Mouse (Mus musculus) Patski (cell line): ENCODE data around the gene Vdac1. TPM values are rescaled to one million over a fixed set of nuclear protein-coding genes. Genes with fewer than 3 reads are reported as not detected.

Experiments used
- ATAC-seq: fragments of 100-300 bp; one replicate; pipeline ENCODE4 v1.8.0; 2021
- CTCF ChIA-PET: fragments of 350-600 bp; sonication (Branson Sonifier 250); formaldehyde crosslinking; loops from one replicate; lab custom pipeline; 2022; ENCODE audit warnings: inconsistent platforms; lab: Charles Lee
- POLR2A ChIA-PET: fragments of 350-600 bp; sonication (Branson Sonifier 250); formaldehyde crosslinking; loops from one replicate; lab custom pipeline; 2022; ENCODE audit warnings: antibody characterized with exemption, inconsistent platforms; lab: Charles Lee
- DNase-seq: peaks from one replicate; pipeline ENCODE4 v3.0.0-alpha.2; 2011; ENCODE audit warnings: low read depth, low spot score
- H3K27me3 ChIP-seq: fragments of 371-371 bp; one replicate; pipeline ENCODE4 v1.5.1; 2021
- CTCF ChIP-seq: fragments of 100-300 bp; IDR thresholded peaks from one replicate; pipeline ENCODE4 v1.5.1; 2021
- in situ Hi-C: fragments of 300-500 bp; cut with MboI; formaldehyde crosslinking; loops from 3 replicates; pipeline ENCODE4 v1.11.1; 2018; ENCODE audit warnings: low pct_unique_long_range_greater_than_20kb, mixed read lengths
- polyA plus RNA-seq: library from polyadenylated mRNA; unstranded; gene quantifications from one replicate; pipeline ENCODE4 v1.2.3, GENCODE M21; 2021

The Vdac1 gene
- polyA plus RNA-seq, 1 experiment from 2014 or later = 498 TPM

DNA sequence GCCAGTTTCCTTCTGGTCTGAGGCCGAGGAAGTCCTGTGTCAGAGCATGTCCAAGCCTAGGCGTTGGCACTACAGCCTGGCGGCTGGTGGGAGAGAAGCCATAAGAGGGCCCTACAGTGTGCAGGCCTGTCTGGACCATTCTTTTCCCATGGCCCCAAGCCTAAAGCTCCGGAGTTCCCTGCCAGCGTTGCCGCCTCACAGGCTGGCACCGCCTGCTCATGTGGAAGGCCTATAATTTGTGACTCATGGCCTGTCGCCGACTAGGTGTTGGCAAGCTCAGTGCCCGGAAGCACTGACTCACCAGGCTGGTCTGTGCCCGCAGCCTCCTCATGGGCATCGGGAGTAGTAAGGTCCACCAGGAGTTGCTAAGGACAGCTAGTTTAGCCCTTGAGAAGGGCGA is 27.0 kb upstream of the Vdac1 start:
- ATAC-seq (peak; percentile 78), DNase-seq (peak; percentile 90)
- CTCF ChIA-PET = interaction anchor here (0.7 to 3.9 kb wide), 7 partner anchors 9 to 83 kb away, joined by 3 to 18 read pairs (median 4); no protein-coding TSS in a partner anchor
- POLR2A ChIA-PET = no interaction called here
- TF ChIP-seq CTCF = no peak
- in situ Hi-C loops = loop anchor here (25.0 kb wide), 1 partner anchor 296 kb away; no protein-coding TSS in a partner anchor
- no peaks in the 10 kb centered on the region for H3K27me3 ChIP-seq

DNA sequence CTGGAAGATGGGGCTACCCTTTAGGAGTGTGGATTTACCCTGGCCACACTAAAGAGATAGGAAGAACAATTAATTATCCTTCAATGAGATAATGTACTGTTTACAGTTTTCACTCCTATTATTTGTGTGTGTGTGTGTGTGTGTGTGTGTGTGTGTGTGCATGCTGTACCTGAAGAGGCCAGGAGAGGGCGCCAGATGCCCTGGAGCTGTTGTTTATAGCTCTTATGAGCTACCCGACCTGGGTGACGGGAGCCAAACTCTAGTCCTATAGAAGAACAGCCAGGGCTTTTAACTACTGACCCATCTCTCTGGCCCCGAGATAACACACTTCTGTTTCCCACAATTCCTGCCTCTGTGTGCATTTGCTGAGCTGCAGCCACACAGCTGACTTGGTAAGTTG is 25.4 kb upstream of the Vdac1 start:
- H3K27me3 ChIP-seq = no peaks in the 10 kb centered on the region
- in situ Hi-C loops = loop anchor here (25.0 kb wide), 1 partner anchor 298 kb away; no protein-coding TSS in a partner anchor
- ChIA-PET CTCF (interaction anchor here (1.3 to 1.4 kb wide), 3 partner anchors 13 to 114 kb away, joined by 3 to 4 read pairs (median 3); no protein-coding TSS in a partner anchor), POLR2A (interaction anchor here (0.6 kb wide), 2 partner anchors 51 to 295 kb away, joined by 3 read pairs; no protein-coding TSS in a partner anchor)
- TF ChIP-seq CTCF = no peak
- ATAC-seq (no peak), DNase-seq (no peak)

DNA sequence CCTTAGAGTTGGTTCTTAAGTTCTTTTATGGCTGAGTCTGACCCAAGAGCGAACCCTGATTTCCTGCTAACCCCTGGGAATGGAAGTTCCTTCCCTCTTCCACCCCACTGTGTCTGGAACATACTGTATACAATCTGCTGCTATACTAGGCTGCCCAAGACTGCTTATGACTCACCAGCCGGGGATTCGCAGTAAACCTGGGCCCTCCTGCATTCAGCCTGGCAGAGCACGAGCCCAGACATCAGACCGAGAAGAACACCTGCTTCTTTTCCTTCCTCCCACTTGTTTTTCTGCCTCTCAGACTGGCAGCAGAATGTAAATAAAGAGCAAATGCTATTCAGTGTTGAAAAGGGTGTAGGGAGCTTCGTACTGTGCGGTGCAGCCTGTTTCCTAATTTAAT is 24.7 kb upstream of the Vdac1 start:
- in situ Hi-C loops = loop anchor here (25.0 kb wide), 1 partner anchor 299 kb away; no protein-coding TSS in a partner anchor
- no peak for TF ChIP-seq CTCF
- ATAC-seq (no peak), DNase-seq (no peak)
- no peaks in the 10 kb centered on the region for H3K27me3 ChIP-seq
- CTCF ChIA-PET = interaction anchor here (1.3 to 1.4 kb wide), 3 partner anchors 14 to 115 kb away, joined by 3 to 4 read pairs (median 3); no protein-coding TSS in a partner anchor
- POLR2A ChIA-PET = no interaction called here

DNA sequence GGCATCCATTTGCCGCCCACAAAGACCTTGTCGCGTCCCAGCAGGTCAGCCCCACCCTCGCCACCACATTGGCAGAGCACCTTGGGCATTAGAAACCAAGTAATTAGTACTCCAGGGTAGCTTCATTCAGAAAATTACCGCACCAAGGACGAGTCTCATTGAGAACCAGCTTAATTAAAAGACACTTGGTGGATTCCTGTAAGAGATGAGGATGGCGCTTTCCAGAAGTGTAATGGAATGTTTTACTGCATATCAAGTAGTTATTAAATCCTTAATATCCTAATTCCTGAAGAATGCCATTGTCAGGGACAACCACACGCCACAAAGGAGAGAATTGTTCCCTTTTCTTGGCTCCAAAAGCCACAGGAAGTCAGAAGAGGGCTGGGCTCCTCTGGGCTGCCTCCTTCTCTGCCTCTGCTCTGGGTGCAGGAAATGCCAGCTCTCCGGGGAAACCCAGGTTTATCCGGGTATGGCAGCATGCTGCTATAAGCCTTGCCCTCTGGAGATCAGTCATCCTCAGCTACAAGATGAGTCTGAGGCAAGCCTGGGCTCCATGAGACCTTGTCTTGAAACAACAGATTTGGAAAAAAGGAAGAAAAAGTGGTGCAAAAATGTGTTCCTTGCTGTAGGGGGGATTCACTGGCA is 22.9 kb upstream of the Vdac1 start:
- ChIA-PET POLR2A (no interaction called here), CTCF (interaction anchor here (0.9 to 2.1 kb wide), 2 partner anchors 28 to 40 kb away, joined by 3 to 6 read pairs; no protein-coding TSS in a partner anchor)
- ATAC-seq (peak; percentile 25), DNase-seq (no peak)
- no peaks in the 10 kb centered on the region for H3K27me3 ChIP-seq
- in situ Hi-C loops = loop anchor here (25.0 kb wide), 1 partner anchor 300 kb away; no protein-coding TSS in a partner anchor
- TF ChIP-seq CTCF = no peak

DNA sequence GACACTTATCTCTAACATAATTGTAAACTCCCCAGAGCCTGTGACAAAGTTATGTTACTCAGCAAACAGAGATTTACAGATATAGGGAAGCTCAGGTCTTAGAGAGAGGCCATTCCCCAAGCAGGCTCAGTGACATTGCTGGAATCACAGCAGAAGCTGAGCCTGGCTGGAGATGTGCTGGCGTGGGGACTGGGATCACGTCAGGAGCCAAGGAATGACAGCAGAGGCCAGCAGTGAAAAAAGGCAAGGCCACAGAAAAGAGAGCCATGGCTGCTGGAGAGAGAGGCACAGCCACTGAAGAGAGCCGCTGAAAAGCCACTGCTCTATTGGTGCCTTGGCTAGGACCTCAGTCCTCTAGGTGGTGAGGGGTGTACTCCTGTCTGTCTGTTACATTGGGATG is 22.3 kb upstream of the Vdac1 start:
- in situ Hi-C loops = loop anchor here (25.0 kb wide), 1 partner anchor 301 kb away; no protein-coding TSS in a partner anchor
- H3K27me3 ChIP-seq = no peaks in the 10 kb centered on the region
- ChIA-PET POLR2A (no interaction called here), CTCF (interaction anchor here (0.9 to 2.1 kb wide), 3 partner anchors 29 to 41 kb away, joined by 3 to 6 read pairs (median 4); no protein-coding TSS in a partner anchor)
- ATAC-seq (no peak), DNase-seq (no peak)
- TF ChIP-seq CTCF = no peak

DNA sequence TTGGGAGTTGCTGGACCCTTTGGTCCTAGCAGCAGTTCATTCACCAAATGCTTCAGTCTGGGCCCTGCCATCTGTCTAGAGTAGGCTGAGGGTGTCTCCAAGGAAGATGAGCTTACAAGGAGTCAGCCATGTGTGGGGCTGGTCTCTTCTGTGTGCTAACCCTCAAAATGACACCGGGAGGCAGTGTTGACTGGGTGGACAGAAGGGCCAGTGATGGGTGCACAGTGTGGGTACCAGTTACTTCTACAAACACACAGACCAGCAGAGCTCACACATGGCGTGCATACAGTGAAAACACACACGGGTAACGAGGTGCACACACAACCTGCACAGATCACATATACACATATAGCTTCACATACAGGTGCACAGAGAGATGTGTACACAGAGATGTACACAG is 21.6 kb upstream of the Vdac1 start:
- in situ Hi-C loops = loop anchor here (25.0 kb wide), 1 partner anchor 302 kb away; no protein-coding TSS in a partner anchor
- H3K27me3 ChIP-seq = no peaks in the 10 kb centered on the region
- DNase-seq (no peak), ATAC-seq (no peak)
- ChIA-PET POLR2A (no interaction called here), CTCF (interaction anchor here (1.0 to 2.1 kb wide), 4 partner anchors 29 to 85 kb away, joined by 4 to 6 read pairs (median 4); no protein-coding TSS in a partner anchor)
- TF ChIP-seq CTCF = no peak

DNA sequence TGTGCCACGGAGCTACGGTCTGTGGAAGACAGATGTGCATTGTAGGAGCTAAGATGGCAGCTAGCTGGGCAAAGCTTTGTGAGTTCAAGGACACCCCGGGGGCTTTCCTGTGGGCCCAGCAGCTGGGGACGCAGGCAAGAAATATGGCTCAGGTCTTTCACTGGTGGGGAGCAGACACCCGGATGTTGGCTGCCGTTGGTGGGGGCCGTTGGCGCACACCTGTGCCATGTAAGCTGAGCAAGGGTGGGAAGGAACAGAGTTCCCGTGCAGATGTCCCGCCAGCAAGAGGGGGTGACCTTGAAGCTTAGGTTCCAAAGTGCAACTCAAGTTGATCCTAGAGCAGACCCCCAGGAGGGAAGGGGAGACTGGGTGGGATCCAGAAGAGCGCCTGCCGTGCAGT is 21.1 kb upstream of the Vdac1 start:
- ChIA-PET CTCF (interaction anchor here (1.0 to 2.1 kb wide), 4 partner anchors 30 to 85 kb away, joined by 4 to 6 read pairs (median 4); no protein-coding TSS in a partner anchor), POLR2A (no interaction called here)
- no peak for DNase-seq
- in situ Hi-C loops = loop anchor here (25.0 kb wide), 1 partner anchor 302 kb away; no protein-coding TSS in a partner anchor
- no peak for ATAC-seq
- H3K27me3 ChIP-seq = no peaks in the 10 kb centered on the region
- no peak for TF ChIP-seq CTCF

DNA sequence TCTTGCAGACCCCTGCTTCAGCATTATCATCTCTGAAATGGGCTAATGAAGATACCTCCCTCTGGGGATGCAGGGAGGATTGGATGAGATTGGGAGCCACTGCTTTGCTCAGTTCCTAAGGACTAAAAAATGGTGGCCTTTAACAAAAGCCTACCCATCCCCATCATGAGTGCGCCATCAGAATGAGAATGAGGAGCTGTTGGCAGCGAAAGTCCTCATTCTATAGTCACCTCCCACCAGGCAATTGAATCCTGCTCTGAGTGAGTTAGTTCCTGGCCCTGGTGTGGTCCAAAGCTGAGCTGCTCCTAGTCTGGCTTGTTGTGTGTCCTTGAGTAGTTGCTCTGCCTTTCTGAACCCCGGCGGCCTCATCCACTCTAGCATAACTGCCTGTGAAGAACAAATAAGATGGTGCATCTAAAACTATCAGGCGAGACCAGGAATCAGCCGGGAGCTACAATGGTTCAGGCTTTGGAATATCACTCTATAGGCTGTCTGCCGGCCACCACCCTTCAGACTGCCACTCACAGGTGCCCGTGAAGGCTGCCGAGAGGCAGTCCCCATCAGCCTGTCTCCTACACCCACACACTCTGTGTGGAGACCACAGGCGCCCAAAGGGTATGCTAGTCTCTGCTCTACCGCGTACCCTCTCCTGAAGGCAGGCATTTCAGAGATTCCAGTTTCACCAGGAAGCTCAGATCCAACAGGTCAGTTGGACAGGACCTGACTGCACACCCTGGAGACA is 20.4 kb upstream of the Vdac1 start:
- DNase-seq = no peak
- no peaks in the 10 kb centered on the region for H3K27me3 ChIP-seq
- ATAC-seq = no peak
- in situ Hi-C loops = loop anchor here (5.0 to 25.0 kb wide), 3 partner anchors 43 to 303 kb away; no protein-coding TSS in a partner anchor
- POLR2A ChIA-PET = no interaction called here
- no peak for TF ChIP-seq CTCF
- CTCF ChIA-PET = interaction anchor here (1.7 to 3.7 kb wide), 2 partner anchors 78 to 86 kb away, joined by 4 to 25 read pairs; no protein-coding TSS in a partner anchor

DNA sequence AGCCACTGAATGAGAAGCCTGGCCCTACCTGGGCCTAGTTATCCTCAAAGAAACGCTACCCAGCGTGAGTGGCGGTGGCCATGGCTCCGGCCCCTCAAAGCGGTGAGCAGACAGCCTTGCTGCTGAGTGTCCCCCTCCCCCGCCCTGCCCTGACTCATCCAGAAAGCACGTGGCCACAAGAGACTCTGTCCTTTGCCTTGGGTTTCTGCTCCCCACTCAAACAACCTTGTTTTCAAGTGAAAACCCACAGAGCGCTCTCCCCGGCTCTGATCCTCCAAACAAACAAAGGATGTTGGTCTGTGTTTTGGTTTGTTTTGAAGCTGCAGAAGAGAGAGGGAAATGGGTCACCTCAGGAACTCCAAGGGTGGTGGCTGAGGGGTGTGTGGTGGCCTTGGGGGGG is 19.7 kb upstream of the Vdac1 start:
- ATAC-seq (peak; percentile 28), DNase-seq (no peak)
- in situ Hi-C loops = loop anchor here (5.0 to 25.0 kb wide), 3 partner anchors 44 to 304 kb away; no protein-coding TSS in a partner anchor
- POLR2A ChIA-PET = no interaction called here
- TF ChIP-seq CTCF = no peak
- CTCF ChIA-PET = interaction anchor here (0.7 to 3.7 kb wide), 3 partner anchors 33 to 79 kb away, joined by 3 to 25 read pairs (median 3); no protein-coding TSS in a partner anchor
- no peaks in the 10 kb centered on the region for H3K27me3 ChIP-seq

DNA sequence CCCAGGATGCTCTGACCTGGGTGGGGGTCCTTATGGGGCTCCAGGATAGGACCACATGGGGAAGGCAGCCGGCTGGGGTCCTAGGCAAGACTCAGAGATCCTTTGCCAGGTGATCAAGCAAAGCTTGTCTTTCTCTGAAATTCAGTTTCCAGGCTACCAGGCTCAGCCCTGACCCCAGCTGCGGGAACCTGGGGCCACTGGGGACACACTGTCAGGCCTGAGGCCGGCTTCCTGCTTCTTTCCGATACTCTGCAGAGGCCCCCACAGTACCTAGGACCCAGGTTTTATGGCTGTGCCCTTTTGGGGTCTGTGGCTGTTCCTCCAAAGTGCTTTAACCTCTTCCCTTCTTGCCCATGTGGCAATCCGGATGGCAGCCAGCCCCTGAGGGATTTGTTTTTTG is 19.2 kb upstream of the Vdac1 start:
- ChIA-PET CTCF (interaction anchor here (0.7 to 3.7 kb wide), 5 partner anchors 33 to 121 kb away, joined by 3 to 25 read pairs (median 13); no protein-coding TSS in a partner anchor), POLR2A (interaction anchor here (0.6 to 1.5 kb wide), 4 partner anchors 15 to 99 kb away, joined by 3 to 4 read pairs (median 3); no protein-coding TSS in a partner anchor)
- no peaks in the 10 kb centered on the region for H3K27me3 ChIP-seq
- ATAC-seq (no peak), DNase-seq (no peak)
- in situ Hi-C loops = loop anchor here (5.0 to 25.0 kb wide), 3 partner anchors 44 to 304 kb away; no protein-coding TSS in a partner anchor
- no peak for TF ChIP-seq CTCF
